Mouse (Mus musculus): Measurements from ENCODE around the gene Ptprf. TPM values are rescaled to one million over a fixed set of nuclear protein-coding genes. Genes with fewer than 3 reads are reported as not detected.

The Ptprf gene
- total RNA-seq, 2 experiments from 2014 or later, result 2.7 to 3.0 TPM

Small RNA genes within 50 kb of the gene (microRNA-seq; reads per million reads assigned to microRNA genes)
- 0 reads per million in 2 experiments for gene Mir7226

Other genes starting within 250 kb of the Ptprf start
- 10 to 100 TPM; 65.8 to 68.8 TPM for gene St3gal3, start 156.5 kb downstream of the Ptprf start, total RNA-seq (2021)
- gene Kdm4a, start 111.4 kb downstream of the Ptprf start, total RNA-seq (2021), result 10 to 100 TPM; 16.4 to 17.4 TPM
- gene Szt2, start 117.9 kb upstream of the Ptprf start, total RNA-seq (2021), result 1 to 10 TPM; 5.7 to 6.5 TPM
- 10 to 100 TPM; 36.3 to 37.8 TPM for gene Med8, start 117.9 kb upstream of the Ptprf start, total RNA-seq (2021)
- gene Elovl1, start 136.7 kb upstream of the Ptprf start, total RNA-seq (2021), result 1 to 10 TPM; 5.8 to 7.6 TPM
- under 1 TPM; 0.69 to 0.97 TPM for gene Cdc20, start 145.9 kb upstream of the Ptprf start, total RNA-seq (2021)
- not detected for gene Mpl, start 166.1 kb upstream of the Ptprf start, total RNA-seq (2021)
- gene Tie1, start 198.7 kb upstream of the Ptprf start, total RNA-seq (2021), result 10 to 100 TPM; 15.3 to 16.8 TPM
- gene 2610528J11Rik, start 235.6 kb upstream of the Ptprf start, total RNA-seq (2021), result not detected

All from gastrocnemius, postnatal 36 days (tissue).